In the genomic region with DNA sequence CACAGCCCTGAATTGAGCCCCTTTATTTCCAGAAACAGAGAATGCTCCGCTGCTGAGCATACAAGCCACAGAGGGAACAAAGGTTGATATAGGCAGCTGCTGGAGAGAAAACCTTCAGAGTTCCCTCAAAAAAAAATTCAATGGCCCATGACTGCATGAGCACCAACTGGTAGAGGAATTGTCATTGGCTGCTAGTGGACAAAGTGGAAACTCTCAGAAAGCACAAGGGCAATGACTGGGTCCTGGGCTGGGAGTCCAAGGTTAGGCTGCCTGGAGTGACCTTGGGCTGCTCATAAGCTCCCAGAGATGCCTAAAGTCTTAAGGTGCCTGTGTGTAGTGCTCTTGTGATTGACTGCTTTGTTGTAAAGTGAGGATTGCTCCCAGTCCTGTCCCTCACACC, we compare ENCODE assay signal across 20 mouse cellular contexts. TPM values are rescaled to one million over a fixed set of nuclear protein-coding genes. Genes with fewer than 3 reads are reported as not detected.
"Had no signal": no experiment of that assay in that cellular context is flagged by ENCODE, and none has a peak within 500 bp of the region (broad histone marks: within the 10 kb centered on the region; RNA-seq: fewer than 3 reads in every experiment).

No protein-coding gene starts in this region.

- H3K4me3 ChIP-seq: limb, embryonic 15.5 days; liver, embryonic 12.5 days; midbrain, embryonic 12.5 days; neural tube, embryonic 13.5 days had no signal

- H3K4me2 ChIP-seq: limb, embryonic 15.5 days; liver, embryonic 12.5 days; lung, embryonic 14.5 days; midbrain, embryonic 12.5 days; neural tube, embryonic 13.5 days had no signal

- H3K27ac ChIP-seq: limb, embryonic 15.5 days; liver, embryonic 12.5 days; midbrain, embryonic 12.5 days; neural tube, embryonic 13.5 days had no signal

- ATAC-seq: intestine, embryonic 16.5 days; liver, embryonic 12.5 days; midbrain, embryonic 16.5 days had no signal

- DNase-seq: kidney, postnatal 10 days; layer of hippocampus, adult 9-11 months; layer of hippocampus, postnatal 36 days; lung, embryonic 14.5 days; lung, postnatal 10 days; lung, postnatal 4 days; retina, postnatal 1 day; right cerebral cortex, postnatal 4 days; spleen, adult 18-20 months; thymus, adult 18-20 months; thymus, postnatal 14 days had no signal

- H3K4me1 ChIP-seq: liver, embryonic 12.5 days had no signal

- H3K9me3 ChIP-seq: limb, embryonic 15.5 days; liver, embryonic 12.5 days; midbrain, embryonic 12.5 days; neural tube, embryonic 13.5 days had no signal

- H3K36me3 ChIP-seq: limb, embryonic 15.5 days; liver, embryonic 12.5 days; midbrain, embryonic 12.5 days; neural tube, embryonic 13.5 days had no signal

- H3K9ac ChIP-seq: limb, embryonic 15.5 days; liver, embryonic 12.5 days; lung, embryonic 14.5 days; midbrain, embryonic 12.5 days; neural tube, embryonic 13.5 days had no signal

RNA-seq across cellular contexts. Expression of gene Rhcg, which starts 1.5 kb away (rescaled TPM):
- polyA plus RNA-seq: limb, embryonic 11.5 days; limb, embryonic 15.5 days; liver, embryonic 12.5 days; lung, embryonic 14.5 days; stomach, embryonic 14.5 days had no signal

RNA-seq across cellular contexts. Expression of gene Ticrr, which starts 44.1 kb away (rescaled TPM):
- total RNA-seq: layer of hippocampus, adult 18-20 months had no signal
